Mouse (Mus musculus) limb, embryonic 15.5 days (tissue): ENCODE measurements around the gene Frk. TPM values are rescaled to one million over a fixed set of nuclear protein-coding genes. Genes with fewer than 3 reads are reported as not detected.

Experiments
- ATAC-seq: fragments of 200-750 bp; cut with Nextera tagmentation; 2 replicates; pipeline ENCODE4 v1.8.0; 2017; ENCODE audit warnings: low read depth, moderate TSS enrichment; ENCODE audit not compliant: insufficient number of reproducible peaks, low FRiP score, low TSS enrichment
- H3K27ac ChIP-seq: fragments of 300-500 bp; sonication (generic); 2 replicates; pipeline ENCODE4 v1.5.1; 2015; ENCODE audit warnings: moderate library complexity, mild to moderate bottlenecking, inconsistent platforms
- H3K27me3 ChIP-seq: fragments of 300-500 bp; sonication (generic); 2 replicates; pipeline ENCODE4 v1.6.1; 2015; ENCODE audit warnings: inconsistent platforms
- H3K36me3 ChIP-seq: fragments of 300-500 bp; sonication (generic); 2 replicates; pipeline ENCODE4 v1.6.1; 2015; ENCODE audit warnings: inconsistent platforms
- H3K4me1 ChIP-seq: fragments of 300-500 bp; sonication (generic); 2 replicates; pipeline ENCODE4 v1.6.1; 2015; ENCODE audit warnings: inconsistent platforms
- H3K4me2 ChIP-seq: fragments of 300-500 bp; sonication (generic); 2 replicates; pipeline ENCODE4 v1.6.1; 2015; ENCODE audit warnings: mild to moderate bottlenecking, inconsistent platforms
- H3K4me3 ChIP-seq: fragments of 300-500 bp; sonication (generic); 2 replicates; pipeline ENCODE4 v1.5.1; 2015; ENCODE audit warnings: mild to moderate bottlenecking, inconsistent platforms
- H3K9ac ChIP-seq: fragments of 300-500 bp; sonication (generic); 2 replicates; pipeline ENCODE4 v1.6.1; 2015; ENCODE audit warnings: inconsistent platforms
- H3K9me3 ChIP-seq: fragments of 300-500 bp; sonication (generic); 2 replicates; pipeline ENCODE4 v1.6.1; 2016; ENCODE audit warnings: inconsistent platforms
- WGBS: fragments of 180-500 bp; shearing (Covaris S2); methylation state at CpG from one replicate; pipeline ENCODE4 v1.1.7; 2015; 5-methylcytosine and 5-hydroxymethylcytosine counted together
- polyA plus RNA-seq: library from polyadenylated mRNA; unstranded; fragments of >200 nt; fragmentation: Nextera tagmentation; extraction: Ambion mirVana; gene quantifications from 2 replicates; pipeline ENCODE4 v1.2.1, GENCODE M21; 2015

The Frk gene
- polyA plus RNA-seq, 1 experiment from 2014 or later, result 12.6 TPM

DNA sequence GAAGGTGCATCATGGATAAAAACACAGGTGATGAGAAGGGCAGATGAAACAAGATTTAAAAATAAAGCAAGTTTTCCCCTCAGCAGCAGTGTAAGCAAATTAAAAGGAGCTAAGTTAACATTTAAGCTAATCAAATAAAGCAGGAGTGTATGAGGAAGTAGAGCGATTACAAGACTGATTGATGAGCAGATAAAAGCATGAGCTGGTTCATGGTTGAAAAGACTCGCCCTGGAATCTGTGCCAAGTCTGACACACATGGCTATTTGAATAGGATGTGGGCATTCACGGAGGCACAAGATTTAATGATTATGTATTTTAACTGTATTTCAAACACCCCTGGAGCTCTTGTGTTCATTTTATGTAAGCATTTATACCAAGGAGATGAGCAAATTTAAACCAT, 28.0 kb downstream of the Frk start:
- Histone ChIP-seq H3K36me3 (no peaks in the 10 kb centered on the region), H3K4me1 (peaks cover 5% of the 10 kb centered on the region; the same call in 1 of the 2 replicates), H3K27me3 (no peaks in the 10 kb centered on the region), H3K4me2 (no peak overlapping the region), H3K9ac (no peak overlapping the region), H3K27ac (no peak overlapping the region), H3K9me3 (no peaks in the 10 kb centered on the region), H3K4me3 (no peak overlapping the region)
- 72% methylated on average over 3 of the region's 3 CpGs for WGBS
- ATAC-seq, result no peak

DNA sequence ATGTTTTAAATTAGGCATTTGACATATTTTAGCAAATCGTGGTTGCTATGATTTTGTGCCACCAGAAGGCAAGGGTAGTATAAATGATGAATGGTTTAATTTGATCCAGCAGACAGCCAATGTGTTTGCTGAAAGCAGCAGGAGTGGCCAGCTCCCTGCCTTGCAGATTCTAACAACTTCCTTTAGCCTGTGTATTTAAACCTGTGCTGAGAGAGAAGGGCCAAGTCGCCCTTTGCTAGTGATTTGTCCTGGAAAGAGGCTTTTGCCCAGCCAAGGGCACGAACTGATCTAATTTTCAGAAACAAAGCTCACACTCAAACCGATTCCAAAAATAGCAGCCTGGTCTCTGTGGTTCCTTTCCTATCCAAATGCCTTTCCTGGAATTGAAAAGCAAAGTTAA, 29.4 kb downstream of the Frk start:
- Histone ChIP-seq H3K4me2 (no peak overlapping the region), H3K9ac (no peak overlapping the region), H3K9me3 (no peaks in the 10 kb centered on the region), H3K27ac (no peak overlapping the region), H3K36me3 (no peaks in the 10 kb centered on the region), H3K27me3 (no peaks in the 10 kb centered on the region), H3K4me3 (no peak overlapping the region), H3K4me1 (peaks cover 5% of the 10 kb centered on the region; the same call in 1 of the 2 replicates)
- WGBS, result 14% methylated on average over 4 of the region's 4 CpGs
- ATAC-seq, result no peak

DNA sequence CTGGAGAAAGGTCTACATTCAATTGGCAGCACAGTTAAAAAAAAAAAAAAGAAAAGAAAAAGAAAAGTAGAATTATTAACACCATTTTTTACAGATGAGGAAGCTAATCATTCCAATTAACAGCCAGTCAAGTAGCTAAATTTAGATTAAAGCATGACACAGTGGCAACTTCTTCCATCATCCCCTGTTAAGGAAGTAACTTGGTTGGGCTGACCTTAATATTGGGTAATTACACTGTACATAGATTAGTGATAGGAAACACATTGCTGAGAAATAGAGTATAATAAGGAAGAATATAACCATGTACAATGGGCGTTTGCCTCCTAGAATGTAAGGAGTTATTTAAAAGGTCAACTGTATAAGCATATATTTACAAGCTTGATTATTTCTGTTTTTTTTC, 42.4 kb downstream of the Frk start:
- no peak for ATAC-seq
- Histone ChIP-seq H3K4me1 (no peaks in the 10 kb centered on the region), H3K4me3 (no peak overlapping the region), H3K9me3 (no peaks in the 10 kb centered on the region), H3K9ac (no peak overlapping the region), H3K27me3 (no peaks in the 10 kb centered on the region), H3K36me3 (no peaks in the 10 kb centered on the region), H3K27ac (no peak overlapping the region), H3K4me2 (no peak overlapping the region)
- WGBS, result 86% methylated on average over 1 of the region's 1 CpGs

DNA sequence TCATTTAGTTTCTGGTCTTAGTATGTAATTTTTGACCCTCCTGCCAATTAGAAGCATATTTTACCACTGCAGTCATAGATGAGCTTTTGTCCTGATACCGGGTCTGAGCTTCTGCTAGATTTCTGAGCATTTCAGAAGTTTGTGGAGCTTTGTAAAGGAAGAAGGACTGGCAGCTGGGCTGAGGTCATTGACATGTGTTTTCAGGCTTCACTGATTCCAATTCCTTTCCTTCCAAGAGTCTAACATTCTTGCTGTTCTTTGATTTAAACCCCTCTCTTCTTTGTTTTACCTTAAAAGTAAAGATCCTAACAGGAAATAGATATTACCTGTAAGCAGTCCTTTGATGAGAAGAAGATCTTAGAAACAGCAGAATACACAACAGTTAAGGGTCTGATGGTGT, 48.6 kb downstream of the Frk start:
- Histone ChIP-seq H3K9me3 (no peaks in the 10 kb centered on the region), H3K27me3 (no peaks in the 10 kb centered on the region), H3K4me3 (no peak overlapping the region), H3K4me1 (no peaks in the 10 kb centered on the region), H3K9ac (no peak overlapping the region), H3K4me2 (no peak overlapping the region), H3K27ac (no peak overlapping the region), H3K36me3 (no peaks in the 10 kb centered on the region)
- 71% methylated on average over 1 of the region's 1 CpGs for WGBS
- ATAC-seq, result no peak

DNA sequence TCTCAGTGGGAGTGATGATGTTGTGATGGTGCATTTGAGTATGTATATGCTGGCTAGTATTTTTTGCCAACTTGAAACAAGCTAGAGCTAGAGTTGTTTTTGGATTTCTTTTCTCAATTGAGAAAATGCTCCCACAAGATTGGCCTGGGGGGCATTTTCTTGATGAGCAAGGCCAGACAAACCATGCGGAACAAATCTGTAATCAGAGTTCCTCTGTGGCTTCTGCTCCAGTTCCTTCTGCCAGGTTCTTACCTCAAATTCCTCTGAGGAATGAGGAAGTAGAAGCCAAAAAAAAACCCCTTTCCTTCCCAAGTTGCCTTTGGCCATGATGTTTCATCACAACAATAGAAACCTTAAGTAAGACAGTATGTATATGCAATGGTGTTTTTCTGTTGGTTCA, 49.3 kb downstream of the Frk start:
- Histone ChIP-seq H3K36me3 (no peaks in the 10 kb centered on the region), H3K27ac (no peak overlapping the region), H3K9ac (no peak overlapping the region), H3K4me2 (no peak overlapping the region), H3K4me3 (no peak overlapping the region), H3K4me1 (no peaks in the 10 kb centered on the region), H3K9me3 (no peaks in the 10 kb centered on the region), H3K27me3 (no peaks in the 10 kb centered on the region)
- WGBS, result 83% methylated on average over 1 of the region's 1 CpGs
- no peak for ATAC-seq

DNA sequence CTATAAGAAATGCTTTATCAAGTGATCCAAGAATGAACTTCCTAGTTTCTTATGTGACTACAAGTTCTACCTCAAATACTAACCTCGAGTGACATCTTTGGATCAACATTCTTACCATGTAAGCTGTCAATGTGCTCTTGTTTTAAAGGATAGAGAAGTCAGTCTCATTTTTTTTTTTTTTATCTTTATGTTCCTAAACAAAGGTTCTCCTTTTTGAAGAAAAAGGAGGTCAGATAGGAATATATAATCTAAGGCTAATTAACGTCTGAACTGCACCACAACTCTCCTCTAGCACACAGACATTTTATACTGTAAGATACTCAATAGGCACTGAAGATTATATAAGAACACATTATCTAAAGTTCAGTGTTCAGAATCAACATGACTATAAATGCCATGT, 57.5 kb downstream of the Frk start:
- H3K4me1 ChIP-seq, result no peaks in the 10 kb centered on the region
- no peak overlapping the region for H3K9ac ChIP-seq
- no peak overlapping the region for H3K27ac ChIP-seq
- H3K4me3 ChIP-seq, result no peak overlapping the region
- no peaks in the 10 kb centered on the region for H3K27me3 ChIP-seq
- 85% methylated on average over 2 of the region's 2 CpGs for WGBS
- no peak for ATAC-seq
- no peak overlapping the region for H3K4me2 ChIP-seq
- no peaks in the 10 kb centered on the region for H3K36me3 ChIP-seq
- no peaks in the 10 kb centered on the region for H3K9me3 ChIP-seq

DNA sequence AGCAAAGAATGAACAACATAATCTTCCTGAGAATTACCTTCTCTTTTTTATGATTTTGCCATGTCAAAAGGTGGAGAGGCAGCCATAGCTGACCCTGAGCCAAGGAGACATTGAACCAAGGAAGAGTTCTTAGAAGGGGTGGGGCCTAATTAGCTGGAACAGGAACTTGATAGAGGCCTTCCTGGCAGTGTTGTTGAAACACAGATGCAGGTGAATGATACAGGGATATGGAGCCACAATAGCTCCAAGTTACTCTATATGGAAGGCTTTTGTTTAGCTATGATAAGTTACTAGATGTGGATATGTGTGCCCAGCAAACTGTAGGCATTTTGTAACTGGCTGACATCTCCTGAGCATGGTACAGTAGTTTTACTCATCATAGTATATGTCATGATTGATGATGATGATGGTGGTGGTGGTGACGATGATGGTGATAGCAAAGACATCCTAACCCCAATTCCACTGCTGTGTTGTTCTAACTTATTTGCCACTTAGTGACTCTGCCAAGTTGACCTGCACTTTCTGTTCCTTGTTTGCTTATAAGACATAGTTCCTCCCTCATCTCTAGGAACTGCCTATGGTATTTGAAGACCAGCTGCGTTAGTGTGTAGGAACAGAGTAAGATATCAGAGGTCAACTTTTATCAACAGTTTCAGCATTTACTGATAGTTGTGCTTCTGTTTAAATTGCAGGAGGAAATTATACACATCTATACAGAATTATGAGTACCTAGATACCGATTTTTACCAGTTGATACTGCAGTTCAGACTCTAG, 58.7 kb downstream of the Frk start:
- Histone ChIP-seq H3K4me1 (no peaks in the 10 kb centered on the region), H3K9me3 (no peaks in the 10 kb centered on the region), H3K4me3 (no peak overlapping the region), H3K27ac (no peak overlapping the region), H3K9ac (no peak overlapping the region), H3K27me3 (no peaks in the 10 kb centered on the region), H3K36me3 (no peaks in the 10 kb centered on the region), H3K4me2 (no peak overlapping the region)
- ATAC-seq, result no peak
- WGBS, result 83% methylated on average over 3 of the region's 3 CpGs

DNA sequence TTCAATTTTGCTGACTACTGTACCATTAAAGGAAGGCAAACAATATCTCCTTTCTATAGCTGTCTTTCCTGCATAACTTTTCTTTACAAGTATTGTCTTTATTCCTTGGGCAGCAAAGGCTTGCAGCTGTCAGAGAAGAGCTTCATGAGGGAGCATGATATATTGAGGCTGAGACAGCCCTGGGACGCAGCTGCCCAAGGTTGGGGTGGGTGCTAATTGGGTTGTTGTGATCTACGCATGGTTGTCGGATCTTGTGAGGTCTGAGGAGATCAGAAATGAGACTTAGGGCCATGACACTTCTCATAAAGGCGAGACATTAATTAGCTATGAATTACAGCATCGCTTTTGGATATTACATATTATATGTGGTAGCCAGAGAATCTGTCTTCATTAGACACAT, 67.4 kb downstream of the Frk start:
- Histone ChIP-seq H3K9ac (no peak overlapping the region), H3K27ac (no peak overlapping the region), H3K27me3 (no peaks in the 10 kb centered on the region), H3K4me2 (no peak overlapping the region), H3K9me3 (no peaks in the 10 kb centered on the region), H3K4me3 (no peak overlapping the region), H3K4me1 (no peaks in the 10 kb centered on the region), H3K36me3 (no peaks in the 10 kb centered on the region)
- ATAC-seq, result no peak
- 76% methylated on average over 5 of the region's 5 CpGs for WGBS

DNA sequence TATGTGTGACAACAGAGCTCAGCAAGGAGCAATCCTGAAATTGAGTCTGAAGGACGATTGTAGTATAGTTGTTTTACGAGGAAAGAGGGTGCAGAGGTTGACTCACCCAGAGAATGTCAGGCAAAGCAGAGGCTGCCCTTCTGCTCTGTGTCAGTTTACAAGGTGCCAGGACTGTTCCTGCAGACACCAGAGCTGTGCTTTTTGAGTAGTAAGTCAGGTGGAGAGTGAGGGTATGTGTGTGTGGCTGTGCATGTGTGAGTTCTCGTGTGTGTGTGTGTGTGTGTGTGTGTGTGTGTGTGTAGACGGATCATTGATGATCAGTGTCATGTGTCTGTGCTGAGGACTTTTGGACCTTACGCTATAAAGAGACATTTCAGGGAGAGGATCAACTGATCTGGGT, 68.4 kb downstream of the Frk start:
- Histone ChIP-seq H3K4me3 (no peak overlapping the region), H3K4me2 (no peak overlapping the region), H3K9me3 (no peaks in the 10 kb centered on the region), H3K9ac (no peak overlapping the region), H3K36me3 (no peaks in the 10 kb centered on the region), H3K27me3 (no peaks in the 10 kb centered on the region), H3K4me1 (no peaks in the 10 kb centered on the region), H3K27ac (no peak overlapping the region)
- no peak for ATAC-seq
- 66% methylated on average over 5 of the region's 5 CpGs for WGBS

DNA sequence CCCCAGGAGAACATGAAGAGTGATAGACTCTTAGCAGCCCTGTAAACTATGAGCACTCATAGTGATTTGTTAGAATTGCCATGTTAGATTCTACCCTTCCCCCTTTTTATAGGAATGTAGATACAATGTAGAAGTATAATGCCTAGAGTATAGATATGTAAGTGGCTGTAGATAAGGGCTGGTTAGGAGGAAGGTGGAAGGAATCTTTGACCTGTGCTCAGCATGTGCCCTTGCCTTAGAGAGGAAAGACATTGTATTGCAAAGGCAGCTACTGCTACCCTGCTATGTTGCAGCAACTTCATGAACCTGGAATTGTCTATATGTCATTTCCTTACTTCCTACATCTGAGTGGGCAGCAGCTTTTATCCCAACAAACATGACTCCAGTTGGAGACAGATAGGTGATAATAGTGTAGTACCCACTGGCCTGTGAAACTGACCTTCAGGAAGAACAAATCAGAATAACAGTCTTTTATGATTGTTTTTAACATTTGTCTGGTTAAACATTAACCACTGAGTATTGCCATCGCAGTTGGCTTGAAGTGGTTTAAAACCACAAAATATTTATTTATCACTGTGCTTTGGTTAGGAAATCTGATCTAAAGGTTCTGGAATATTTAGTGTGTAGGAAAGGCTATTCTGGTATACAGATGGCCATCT, 80.4 kb downstream of the Frk start:
- Histone ChIP-seq H3K4me3 (no peak overlapping the region), H3K27me3 (no peaks in the 10 kb centered on the region), H3K36me3 (no peaks in the 10 kb centered on the region), H3K4me2 (no peak overlapping the region), H3K4me1 (no peaks in the 10 kb centered on the region), H3K27ac (no peak overlapping the region), H3K9ac (no peak overlapping the region), H3K9me3 (no peaks in the 10 kb centered on the region)
- no peak for ATAC-seq
- 88% methylated on average over 1 of the region's 1 CpGs for WGBS

DNA sequence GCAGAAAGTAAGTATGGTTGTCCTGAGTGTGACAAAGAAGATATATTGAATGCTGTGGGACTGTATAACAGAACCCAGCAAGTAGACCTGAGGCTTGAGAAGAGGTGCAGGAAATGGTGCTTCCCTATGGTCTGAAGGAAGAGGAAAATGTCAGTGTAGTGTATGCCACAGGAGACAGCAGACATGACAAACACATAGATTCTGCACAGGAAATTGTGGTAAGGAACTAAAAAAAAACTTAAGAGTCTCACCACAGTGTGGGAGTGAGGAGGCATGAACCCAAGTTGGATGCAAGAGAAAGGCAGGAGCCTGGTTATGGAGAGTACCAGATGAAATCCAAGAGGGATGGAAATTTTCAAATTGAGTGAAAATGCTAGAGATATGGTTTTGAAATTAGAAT, 132.3 kb downstream of the Frk start:
- no peak for ATAC-seq

DNA sequence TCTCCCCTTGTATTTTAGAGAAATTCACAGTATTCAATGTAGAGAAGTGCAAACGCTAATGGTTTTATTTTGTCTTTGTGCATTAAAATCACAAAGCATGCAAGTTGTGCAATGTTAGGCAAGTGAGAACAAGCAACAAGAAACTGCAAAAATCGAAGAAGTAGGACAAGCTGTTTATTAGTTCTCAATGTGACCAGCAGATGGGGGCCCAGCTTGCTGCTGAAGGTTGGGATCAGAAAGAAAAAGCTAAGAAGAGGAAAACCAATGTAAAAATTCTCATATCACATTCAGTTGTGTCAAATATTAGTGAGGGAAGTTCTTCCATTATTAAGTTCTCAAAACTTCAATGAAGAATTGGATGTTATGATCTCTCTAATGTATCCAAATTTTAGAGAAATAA, 134.0 kb downstream of the Frk start:
- Histone ChIP-seq H3K27ac (no peak overlapping the region), H3K27me3 (no peaks in the 10 kb centered on the region), H3K9ac (no peak overlapping the region), H3K4me2 (no peak overlapping the region), H3K4me3 (no peak overlapping the region), H3K36me3 (no peaks in the 10 kb centered on the region), H3K4me1 (no peaks in the 10 kb centered on the region), H3K9me3 (no peaks in the 10 kb centered on the region)
- ATAC-seq, result no peak
- 43% methylated on average over 2 of the region's 2 CpGs for WGBS

More for the DNA sequence above, 132.3 kb downstream of the Frk start:
- H3K9me3 ChIP-seq, result no peaks in the 10 kb centered on the region
- no peaks in the 10 kb centered on the region for H3K4me1 ChIP-seq
- H3K27ac ChIP-seq, result no peak overlapping the region
- no peak overlapping the region for H3K4me2 ChIP-seq
- no peaks in the 10 kb centered on the region for H3K27me3 ChIP-seq
- H3K4me3 ChIP-seq, result no peak overlapping the region
- H3K9ac ChIP-seq, result no peak overlapping the region
- no peaks in the 10 kb centered on the region for H3K36me3 ChIP-seq
